Mouse (Mus musculus) E14TG2a.4 (cell line): ENCODE measurements around the gene Nup210.

Experiments used
- CTCF ChIP-seq: conservative IDR thresholded peaks from 2 replicates; pipeline ENCODE4 v1.5.1; 2014; ENCODE audit warnings: low read length
- NANOG ChIP-seq: IDR thresholded peaks from 2 replicates; pipeline ENCODE4 v1.6.1; 2014; ENCODE audit warnings: borderline replicate concordance, low read length, mixed read lengths

DNA sequence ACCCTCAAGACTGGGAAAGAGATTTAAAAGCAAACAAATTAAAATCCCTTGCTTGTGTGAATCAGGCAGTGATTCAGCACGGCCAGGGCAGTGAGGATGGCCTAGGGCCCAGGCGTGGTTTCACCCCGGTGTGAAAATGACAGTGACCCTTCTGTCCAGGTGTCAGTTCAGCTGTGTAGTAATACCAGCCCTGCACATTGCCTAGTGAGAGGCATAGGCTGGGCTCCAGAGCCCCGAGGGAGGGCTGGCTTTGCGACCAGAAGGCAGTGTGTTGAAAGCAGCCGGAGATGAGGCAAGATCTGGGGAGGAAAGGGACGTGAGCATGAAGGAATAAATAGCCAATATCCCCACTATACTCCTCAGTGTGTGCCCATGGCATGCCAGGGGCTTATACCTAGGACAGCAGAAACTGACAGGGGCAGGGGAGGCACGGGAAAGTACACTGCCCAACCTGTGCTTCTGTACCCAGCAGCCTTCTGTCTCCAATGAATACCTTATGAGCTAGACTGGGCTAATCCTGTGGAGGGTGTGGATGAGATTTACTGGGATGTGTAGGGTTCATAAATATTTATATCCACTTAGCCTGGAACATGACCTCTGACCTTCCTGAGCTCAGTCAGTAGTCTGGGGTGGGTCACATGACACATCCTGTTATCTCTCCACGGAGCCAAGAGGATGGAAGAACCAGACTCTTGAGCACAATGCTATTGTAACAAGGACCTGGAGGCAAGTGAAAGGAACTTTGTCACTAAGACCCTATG lies 102.3 kb downstream of the Nup210 start:
- TF ChIP-seq CTCF = no peak
- no peak for TF ChIP-seq NANOG
